Mouse (Mus musculus): Measurements from ENCODE around the gene BC061212. TPM values are rescaled to one million over a fixed set of nuclear protein-coding genes. Genes with fewer than 3 reads are reported as not detected.
"Not testable (repeated sequence)": the region's sequence is repeated elsewhere in the genome, so short reads cannot be mapped to it uniquely, and the experiment has no call there.

The BC061212 gene
- total RNA-seq (2014; rRNA removed) (not detected in 2 replicates), polyA plus RNA-seq (2015; fragmentation: Nextera tagmentation; extraction: Ambion mirVana) (not detected in 2 replicates)

- not testable (repeated sequence) for H3K9me3 ChIP-seq (ENCODE audit: low read length); H3K36me3 ChIP-seq (ENCODE audit: insufficient read depth, low read length); H3K4me2 ChIP-seq (ENCODE audit: low read depth, low read length); H3K27ac ChIP-seq; H3K27me3 ChIP-seq (ENCODE audit: insufficient read depth, low read length); H3K9ac ChIP-seq (replicated peaks; ENCODE audit: low read length); ATAC-seq; DNase-seq (ENCODE audit: low spot score); H3K4me3 ChIP-seq (ENCODE audit: low read length); H3K4me1 ChIP-seq (ENCODE audit: insufficient read depth, low read length)
- WGBS, result no CpG with 5 or more reads among the region's 1 CpGs
These were observed at the start of gene BC061212 for GRCm38 (mm10) chr5:94070445-94070844. Gene BC061212, minus strand, starts transcription at chr5:94070545.

GRCm38 (mm10) chr5:94076085-94076484, 5.7 kb upstream of the BC061212 start, which contains the start of gene Gm6351:
Gene Gm6351, plus strand, starts transcription at chr5:94076385.
- not testable (repeated sequence) for H3K4me1 ChIP-seq (ENCODE audit: insufficient read depth, low read length); H3K4me2 ChIP-seq (ENCODE audit: low read depth, low read length); H3K36me3 ChIP-seq (ENCODE audit: insufficient read depth, low read length); H3K27me3 ChIP-seq (ENCODE audit: insufficient read depth, low read length); DNase-seq (ENCODE audit: low spot score); H3K9ac ChIP-seq (replicated peaks; ENCODE audit: low read length); H3K27ac ChIP-seq; H3K4me3 ChIP-seq (ENCODE audit: low read length); H3K9me3 ChIP-seq (ENCODE audit: low read length); ATAC-seq
- no CpG with 5 or more reads among the region's 3 CpGs for WGBS

Other genes with a start within 250 kb of the BC061212 start
- not detected in 2 replicates for gene Gm7792, start 226.8 kb downstream of the BC061212 start, total RNA-seq (2014; rRNA removed)
- gene Gm7792, start 226.8 kb downstream of the BC061212 start, polyA plus RNA-seq (2015; fragmentation: Nextera tagmentation; extraction: Ambion mirVana), result not detected in 2 replicates
- gene Gm16429, start 141.5 kb downstream of the BC061212 start, total RNA-seq (2014; rRNA removed), result not detected in 2 replicates
- not detected in 2 replicates for gene Gm16429, start 141.5 kb downstream of the BC061212 start, polyA plus RNA-seq (2015; fragmentation: Nextera tagmentation; extraction: Ambion mirVana)
- not detected in 2 replicates for gene Gm6351, start 5.8 kb upstream of the BC061212 start, total RNA-seq (2014; rRNA removed)
- gene Gm6351, start 5.8 kb upstream of the BC061212 start, polyA plus RNA-seq (2015; fragmentation: Nextera tagmentation; extraction: Ambion mirVana), result not detected in 2 replicates
- gene Gm3106, start 147.5 kb upstream of the BC061212 start, total RNA-seq (2014; rRNA removed), result not detected in 2 replicates
- not detected in 2 replicates for gene Gm3106, start 147.5 kb upstream of the BC061212 start, polyA plus RNA-seq (2015; fragmentation: Nextera tagmentation; extraction: Ambion mirVana)
- not detected in 2 replicates for gene A430089I19Rik, start 236.3 kb upstream of the BC061212 start, total RNA-seq (2014; rRNA removed)
- not detected in 2 replicates for gene A430089I19Rik, start 236.3 kb upstream of the BC061212 start, polyA plus RNA-seq (2015; fragmentation: Nextera tagmentation; extraction: Ambion mirVana)
- gene Gm6502, start 243.9 kb upstream of the BC061212 start, total RNA-seq (2014; rRNA removed), result not detected in 2 replicates
- gene Gm6502, start 243.9 kb upstream of the BC061212 start, polyA plus RNA-seq (2015; fragmentation: Nextera tagmentation; extraction: Ambion mirVana), result not detected in 2 replicates

Measured in hindbrain, postnatal 0 days (tissue).